Mouse (Mus musculus): ENCODE results near the gene Supt5. TPM values are rescaled to one million over a fixed set of nuclear protein-coding genes. Genes with fewer than 3 reads are reported as not detected.

Supt5 gene
- polyA plus RNA-seq, 1 experiment from 2014 or later, result 70.5 TPM

DNA sequence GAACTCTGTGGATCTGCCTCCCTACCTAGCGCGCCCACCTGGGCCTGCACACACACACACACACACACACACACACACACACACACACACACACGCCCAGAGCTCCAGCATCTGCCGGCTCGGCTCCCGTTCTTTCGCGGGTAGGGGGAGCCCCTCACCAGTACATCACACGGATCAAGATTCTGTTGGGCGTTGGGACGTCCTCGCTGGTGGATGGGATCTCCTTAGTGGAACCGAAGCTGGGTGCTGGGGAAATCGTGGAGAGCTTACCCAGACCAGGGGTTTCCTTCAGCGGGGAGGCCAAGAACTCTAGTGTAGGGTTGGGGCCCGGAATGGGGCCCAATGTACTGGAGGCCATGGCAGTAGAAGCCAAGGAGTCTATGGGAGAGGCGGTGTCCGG is 48.4 kb downstream of the Supt5 start:
- 1% methylated on average over 14 of the region's 18 CpGs for WGBS
- H3K9ac ChIP-seq (ENCODE audit: low read depth, low read length), result peak overlapping the region; percentile 34; the same call in 1 of the 2 replicates
- no peaks in the 10 kb centered on the region for H3K9me3 ChIP-seq (ENCODE audit: control insufficient read depth, low read length)
- DNase-seq (ENCODE audit: low spot score) (peak; percentile 21), ATAC-seq (ENCODE audit: low read depth) (peak; percentile 7; the same call in 1 of the 2 replicates)
- no peaks in the 10 kb centered on the region; the same call in none of the 2 replicates for H3K4me1 ChIP-seq (ENCODE audit: control insufficient read depth, insufficient read depth, low read length)
- peak overlapping the region; percentile 30 for H3K4me3 ChIP-seq (ENCODE audit: low read depth, low read length)
- peaks cover 72% of the 10 kb centered on the region for H3K27me3 ChIP-seq (replicated peaks; ENCODE audit: control insufficient read depth, insufficient read depth, low read length)
- H3K4me2 ChIP-seq (ENCODE audit: low read depth, low read length), result peak overlapping the region; percentile 54
- H3K36me3 ChIP-seq (ENCODE audit: control insufficient read depth, insufficient read depth, low read length), result no peaks in the 10 kb centered on the region
- no peak overlapping the region for H3K27ac ChIP-seq (replicated peaks; ENCODE audit: low read depth, low read length)

DNA sequence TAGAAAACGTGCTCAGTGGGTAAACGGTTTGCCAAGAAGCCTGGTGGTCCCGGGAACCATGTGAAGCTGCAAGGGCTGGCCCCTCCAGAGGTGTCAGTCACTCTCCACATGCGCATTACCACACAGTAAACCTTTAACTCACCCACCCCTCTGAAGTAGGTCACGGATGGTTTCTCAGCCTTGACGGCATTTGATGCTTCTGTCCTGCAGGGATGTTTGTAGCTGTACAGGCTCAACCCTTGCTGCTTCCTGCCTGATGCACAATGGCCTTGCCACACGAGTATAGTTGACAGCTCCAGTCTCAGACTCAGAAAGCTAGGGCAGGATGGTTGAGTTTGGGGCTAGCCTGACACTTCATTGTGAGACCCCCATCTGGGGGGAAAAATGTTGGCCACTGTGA is 57.9 kb downstream of the Supt5 start:
- Histone ChIP-seq H3K4me1 (ENCODE audit: control insufficient read depth, insufficient read depth, low read length) (peaks cover 7% of the 10 kb centered on the region; the same call in 1 of the 2 replicates), H3K4me2 (ENCODE audit: low read depth, low read length) (no peak overlapping the region), H3K36me3 (ENCODE audit: control insufficient read depth, insufficient read depth, low read length) (no peaks in the 10 kb centered on the region), H3K4me3 (ENCODE audit: low read depth, low read length) (no peak overlapping the region), H3K27ac (replicated peaks; ENCODE audit: low read depth, low read length) (no peak overlapping the region), H3K27me3 (replicated peaks; ENCODE audit: control insufficient read depth, insufficient read depth, low read length) (no peaks in the 10 kb centered on the region), H3K9ac (ENCODE audit: low read depth, low read length) (no peak overlapping the region), H3K9me3 (ENCODE audit: control insufficient read depth, low read length) (no peaks in the 10 kb centered on the region)
- DNase-seq (ENCODE audit: low spot score) (no peak), ATAC-seq (ENCODE audit: low read depth) (no peak)
- WGBS, result 75% methylated on average over 7 of the region's 7 CpGs

GRCm38 (mm10) chr7:28278279-28278652 is 60.3 kb downstream of the Supt5 start:
- Histone ChIP-seq H3K9ac (ENCODE audit: low read depth, low read length) (peak overlapping the region; percentile 93), H3K4me3 (ENCODE audit: low read depth, low read length) (peak overlapping the region; percentile 73), H3K36me3 (ENCODE audit: control insufficient read depth, insufficient read depth, low read length) (peaks cover 6% of the 10 kb centered on the region; the same call in 1 of the 2 replicates), H3K27ac (replicated peaks; ENCODE audit: low read depth, low read length) (peak overlapping the region; percentile 76; the same call in 1 of the 2 replicates), H3K4me2 (ENCODE audit: low read depth, low read length) (peak overlapping the region; percentile 87), H3K4me1 (ENCODE audit: control insufficient read depth, insufficient read depth, low read length) (peaks cover 7% of the 10 kb centered on the region; the same call in 1 of the 2 replicates), H3K27me3 (replicated peaks; ENCODE audit: control insufficient read depth, insufficient read depth, low read length) (no peaks in the 10 kb centered on the region), H3K9me3 (ENCODE audit: control insufficient read depth, low read length) (no peaks in the 10 kb centered on the region)
- DNase-seq (ENCODE audit: low spot score), result no peak
- no peak for ATAC-seq (ENCODE audit: low read depth)
- 81% methylated on average over 7 of the region's 7 CpGs for WGBS

DNA sequence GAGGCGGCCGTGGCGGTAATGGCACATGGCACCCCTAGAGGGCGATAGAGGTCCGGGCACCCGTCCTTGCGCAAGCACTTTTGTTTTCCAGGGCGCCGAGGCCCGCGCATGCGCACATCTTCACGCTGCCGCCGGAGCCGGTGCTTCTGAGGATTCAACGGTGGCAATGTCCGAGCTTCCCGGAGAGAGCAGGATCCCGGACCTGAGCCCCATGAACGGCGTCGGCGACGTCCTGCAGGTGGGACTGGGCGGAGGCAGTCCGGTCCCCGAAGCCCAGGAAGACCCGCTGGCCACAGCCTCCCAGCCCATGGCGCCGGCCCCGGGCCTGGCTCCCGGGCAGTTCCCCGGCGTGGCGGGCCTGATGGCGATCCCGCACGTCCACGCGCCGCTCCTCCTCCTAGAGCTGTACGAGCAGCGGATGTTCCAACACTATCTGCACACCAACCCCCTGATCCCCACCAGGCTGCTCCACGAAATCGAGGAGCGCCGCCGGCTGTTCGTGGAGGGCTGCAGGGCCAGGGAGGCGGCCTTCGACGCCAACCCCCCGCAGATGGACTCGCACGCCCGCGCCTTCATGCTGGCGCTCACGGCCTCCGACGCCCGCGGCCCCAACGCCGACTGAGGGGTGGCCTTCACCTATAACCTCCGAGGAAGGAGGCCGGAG is 60.8 kb downstream of the Supt5 start, which contains the start of gene Eid2b:
Gene Eid2b (plus strand): TSS at position 125 of the 664 bp plus-strand sequence.
- Histone ChIP-seq H3K4me2 (ENCODE audit: low read depth, low read length) (peak within 1 kb of the TSS; percentile 87), H3K4me3 (ENCODE audit: low read depth, low read length) (peak within 1 kb of the TSS; percentile 73), H3K36me3 (ENCODE audit: control insufficient read depth, insufficient read depth, low read length) (peaks cover 11% of the 10 kb centered on the region; the same call in 1 of the 2 replicates), H3K27me3 (replicated peaks; ENCODE audit: control insufficient read depth, insufficient read depth, low read length) (no peaks in the 10 kb centered on the region), H3K9me3 (ENCODE audit: control insufficient read depth, low read length) (no peaks in the 10 kb centered on the region), H3K27ac (replicated peaks; ENCODE audit: low read depth, low read length) (peak within 1 kb of the TSS; percentile 76; the same call in 1 of the 2 replicates), H3K9ac (ENCODE audit: low read depth, low read length) (peak within 1 kb of the TSS; percentile 93), H3K4me1 (ENCODE audit: control insufficient read depth, insufficient read depth, low read length) (peaks cover 7% of the 10 kb centered on the region; the same call in 1 of the 2 replicates)
- ATAC-seq (ENCODE audit: low read depth) (peak; percentile 80), DNase-seq (ENCODE audit: low spot score) (peak; percentile 94)
- 4% methylated on average over 36 of the region's 68 CpGs for WGBS

GRCm38 (mm10) chr7:28277237-28277614 is 61.3 kb downstream of the Supt5 start:
- H3K9ac ChIP-seq (ENCODE audit: low read depth, low read length), result no peak overlapping the region
- DNase-seq (ENCODE audit: low spot score) (no peak), ATAC-seq (ENCODE audit: low read depth) (no peak)
- H3K9me3 ChIP-seq (ENCODE audit: control insufficient read depth, low read length), result no peaks in the 10 kb centered on the region
- H3K4me3 ChIP-seq (ENCODE audit: low read depth, low read length), result peak overlapping the region; percentile 73; the same call in 1 of the 2 replicates
- no peaks in the 10 kb centered on the region for H3K27me3 ChIP-seq (replicated peaks; ENCODE audit: control insufficient read depth, insufficient read depth, low read length)
- H3K27ac ChIP-seq (replicated peaks; ENCODE audit: low read depth, low read length), result no peak overlapping the region
- no peak overlapping the region for H3K4me2 ChIP-seq (ENCODE audit: low read depth, low read length)
- peaks cover 15% of the 10 kb centered on the region; the same call in 1 of the 2 replicates for H3K36me3 ChIP-seq (ENCODE audit: control insufficient read depth, insufficient read depth, low read length)
- H3K4me1 ChIP-seq (ENCODE audit: control insufficient read depth, insufficient read depth, low read length), result peaks cover 7% of the 10 kb centered on the region; the same call in 1 of the 2 replicates
- WGBS, result 60% methylated on average over 8 of the region's 8 CpGs

DNA sequence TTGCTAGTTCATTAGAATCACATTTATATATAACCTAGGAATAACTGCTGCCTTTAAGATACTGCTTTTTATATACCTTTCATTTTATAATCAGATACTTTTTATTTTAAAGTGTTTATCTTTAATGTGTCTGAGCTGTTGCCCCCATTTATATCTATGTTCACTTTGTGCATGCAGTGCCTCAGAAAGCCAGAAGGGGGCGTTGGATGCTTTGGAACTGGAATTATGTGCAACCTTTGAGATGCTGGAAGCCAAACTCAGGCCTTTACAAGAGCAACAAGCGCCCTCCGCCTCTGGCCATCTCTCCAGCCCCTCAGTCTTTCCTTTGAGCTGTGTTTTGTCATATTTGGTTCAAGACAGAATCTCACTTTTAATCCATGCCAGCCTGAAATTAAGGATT is 66.8 kb downstream of the Supt5 start:
- no peak overlapping the region for H3K9ac ChIP-seq (ENCODE audit: low read depth, low read length)
- DNase-seq (ENCODE audit: low spot score) (no peak), ATAC-seq (ENCODE audit: low read depth) (no peak)
- no peaks in the 10 kb centered on the region for H3K27me3 ChIP-seq (replicated peaks; ENCODE audit: control insufficient read depth, insufficient read depth, low read length)
- no peaks in the 10 kb centered on the region for H3K4me1 ChIP-seq (ENCODE audit: control insufficient read depth, insufficient read depth, low read length)
- H3K9me3 ChIP-seq (ENCODE audit: control insufficient read depth, low read length), result no peaks in the 10 kb centered on the region
- H3K4me3 ChIP-seq (ENCODE audit: low read depth, low read length), result no peak overlapping the region
- H3K36me3 ChIP-seq (ENCODE audit: control insufficient read depth, insufficient read depth, low read length), result peaks cover 32% of the 10 kb centered on the region
- no peak overlapping the region for H3K4me2 ChIP-seq (ENCODE audit: low read depth, low read length)
- H3K27ac ChIP-seq (replicated peaks; ENCODE audit: low read depth, low read length), result no peak overlapping the region
- WGBS, result 68% methylated on average over 3 of the region's 3 CpGs

DNA sequence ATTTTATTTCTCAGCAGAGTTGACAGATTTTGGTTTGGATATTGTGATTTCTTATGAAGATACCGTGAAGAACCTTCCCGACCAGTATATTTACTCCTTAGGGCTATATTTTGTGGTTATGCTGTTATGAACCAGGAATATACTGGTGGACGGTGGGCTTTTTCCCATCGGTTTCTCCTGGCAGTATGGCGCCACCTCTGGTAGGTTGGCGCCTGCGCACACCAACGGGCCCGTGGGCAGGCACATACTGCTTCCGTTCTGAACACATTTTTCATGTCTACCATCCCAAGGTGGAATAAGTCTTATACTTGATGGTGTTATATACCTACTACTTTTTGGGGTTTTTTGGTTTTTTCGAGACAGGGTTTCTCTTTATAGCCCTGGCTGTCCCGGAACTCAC is 69.2 kb downstream of the Supt5 start:
- no peaks in the 10 kb centered on the region for H3K9me3 ChIP-seq (ENCODE audit: control insufficient read depth, low read length)
- peak overlapping the region; percentile 70; the same call in 1 of the 2 replicates for H3K4me2 ChIP-seq (ENCODE audit: low read depth, low read length)
- peaks cover 29% of the 10 kb centered on the region for H3K36me3 ChIP-seq (ENCODE audit: control insufficient read depth, insufficient read depth, low read length)
- H3K27ac ChIP-seq (replicated peaks; ENCODE audit: low read depth, low read length), result no peak overlapping the region
- DNase-seq (ENCODE audit: low spot score), result no peak
- H3K4me3 ChIP-seq (ENCODE audit: low read depth, low read length), result peak overlapping the region; percentile 81; the same call in 1 of the 2 replicates
- H3K9ac ChIP-seq (ENCODE audit: low read depth, low read length), result no peak overlapping the region
- 95% methylated on average over 12 of the region's 12 CpGs for WGBS
- no peaks in the 10 kb centered on the region for H3K27me3 ChIP-seq (replicated peaks; ENCODE audit: control insufficient read depth, insufficient read depth, low read length)
- ATAC-seq (ENCODE audit: low read depth), result no peak
- no peaks in the 10 kb centered on the region for H3K4me1 ChIP-seq (ENCODE audit: control insufficient read depth, insufficient read depth, low read length)

DNA sequence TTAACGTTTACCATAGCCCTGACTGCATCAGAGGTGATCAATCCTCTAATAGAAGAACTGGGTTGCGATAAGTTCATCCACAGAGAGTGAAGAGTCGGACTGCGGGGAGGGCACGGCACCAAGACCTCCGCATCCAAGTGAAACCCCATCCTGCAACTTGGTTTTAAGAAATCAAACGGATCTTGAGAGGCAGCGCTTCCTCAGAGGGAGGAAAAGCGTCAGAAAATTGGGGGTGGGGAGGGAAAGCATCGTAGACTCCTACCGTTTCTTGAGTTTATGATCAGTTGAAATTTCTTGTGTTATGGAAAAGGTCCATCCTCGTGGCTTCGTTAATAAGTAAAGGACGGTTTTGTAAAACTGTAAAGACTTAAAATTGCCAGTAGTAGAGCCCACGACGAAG is 70.0 kb downstream of the Supt5 start:
- ATAC-seq (ENCODE audit: low read depth), result no peak
- H3K27me3 ChIP-seq (replicated peaks; ENCODE audit: control insufficient read depth, insufficient read depth, low read length), result no peaks in the 10 kb centered on the region
- DNase-seq (ENCODE audit: low spot score), result no peak
- peak overlapping the region; percentile 70 for H3K4me2 ChIP-seq (ENCODE audit: low read depth, low read length)
- WGBS, result 28% methylated on average over 16 of the region's 16 CpGs
- peak overlapping the region; percentile 81 for H3K4me3 ChIP-seq (ENCODE audit: low read depth, low read length)
- peak overlapping the region; percentile 90 for H3K27ac ChIP-seq (replicated peaks; ENCODE audit: low read depth, low read length)
- H3K4me1 ChIP-seq (ENCODE audit: control insufficient read depth, insufficient read depth, low read length), result no peaks in the 10 kb centered on the region
- peak overlapping the region; percentile 96 for H3K9ac ChIP-seq (ENCODE audit: low read depth, low read length)
- H3K9me3 ChIP-seq (ENCODE audit: control insufficient read depth, low read length), result no peaks in the 10 kb centered on the region
- peaks cover 27% of the 10 kb centered on the region for H3K36me3 ChIP-seq (ENCODE audit: control insufficient read depth, insufficient read depth, low read length)

All from embryonic facial prominence, embryonic 14.5 days (tissue).